Mouse (Mus musculus) brown adipose tissue, adult 24 weeks (tissue): Measurements from ENCODE around the gene Pigr. TPM values are rescaled to one million over a fixed set of nuclear protein-coding genes. Genes with fewer than 3 reads are reported as not detected.

Experiments
- H3K27ac ChIP-seq: fragments of 200-500 bp; replicated peaks from 2 replicates; pipeline ENCODE4 v1.5.1; 2012; ENCODE audit warnings: low read depth, mild to moderate bottlenecking, low read length
- H3K4me1 ChIP-seq: fragments of 200-500 bp; 2 replicates; pipeline ENCODE4 v1.6.1; 2012; ENCODE audit warnings: low read length, mixed read lengths; ENCODE audit not compliant: control insufficient read depth, insufficient read depth, insufficient read length
- H3K4me3 ChIP-seq: fragments of 200-500 bp; 2 replicates; pipeline ENCODE4 v1.5.1; 2012; ENCODE audit warnings: low read depth, mild to moderate bottlenecking, low read length, moderate library complexity; ENCODE audit not compliant: insufficient read depth
- polyA plus RNA-seq: library from polyadenylated mRNA; stranded (reverse); fragments of >200 nt; gene quantifications from 2 replicates; pipeline ENCODE4 v1.2.4, GENCODE M21; 2012; ENCODE audit not compliant: missing spikeins, insufficient read depth, insufficient read length

The Pigr gene
- polyA plus RNA-seq, 1 experiment = 0.71 TPM

- H3K4me1 ChIP-seq = no peaks in the 10 kb centered on the region
- H3K4me3 ChIP-seq = no peak overlapping the region
- H3K27ac ChIP-seq = no peak overlapping the region
These were observed 66.0 kb downstream of the Pigr start for GRCm38 (mm10) chr1:130892446-130892845.

- Histone ChIP-seq H3K27ac (no peak overlapping the region), H3K4me1 (no peaks in the 10 kb centered on the region), H3K4me3 (no peak overlapping the region)
These were observed 67.0 kb downstream of the Pigr start for GRCm38 (mm10) chr1:130893329-130894040.

GRCm38 (mm10) chr1:130894468-130894867, 68.0 kb downstream of the Pigr start:
- H3K4me3 ChIP-seq = no peak overlapping the region
- no peaks in the 10 kb centered on the region for H3K4me1 ChIP-seq
- H3K27ac ChIP-seq = no peak overlapping the region

Other genes with a start within 250 kb of the Pigr start
- not detected in 2 replicates for gene Zp3r, start 197.1 kb upstream of the Pigr start, polyA plus RNA-seq
- not detected in 2 replicates for gene C4bp, start 165.1 kb upstream of the Pigr start, polyA plus RNA-seq
- not detected in 2 replicates for gene Gm29427, start 110.9 kb upstream of the Pigr start, polyA plus RNA-seq
- gene Yod1, start 109.4 kb upstream of the Pigr start, polyA plus RNA-seq = 3.5 TPM in 2 replicates
- gene Pfkfb2, start 97.4 kb upstream of the Pigr start, polyA plus RNA-seq = 2.2 and 6.9 TPM in 2 replicates
- 2.0 and 2.2 TPM in 2 replicates for gene AA986860, start 94.7 kb upstream of the Pigr start, polyA plus RNA-seq
- not detected in 2 replicates for gene Fcamr, start 25.8 kb upstream of the Pigr start, polyA plus RNA-seq
- not detected in 2 replicates for gene Fcmr, start 39.0 kb downstream of the Pigr start, polyA plus RNA-seq
- not detected in 2 replicates for gene Il24, start 60.8 kb downstream of the Pigr start, polyA plus RNA-seq
- not detected in 2 replicates for gene Il20, start 84.8 kb downstream of the Pigr start, polyA plus RNA-seq
- gene Il19, start 113.4 kb downstream of the Pigr start, polyA plus RNA-seq = not detected in 2 replicates
- not detected in 2 replicates for gene Il10, start 193.2 kb downstream of the Pigr start, polyA plus RNA-seq